Mouse (Mus musculus): Measurements from ENCODE around the gene Sdk2.

DNA sequence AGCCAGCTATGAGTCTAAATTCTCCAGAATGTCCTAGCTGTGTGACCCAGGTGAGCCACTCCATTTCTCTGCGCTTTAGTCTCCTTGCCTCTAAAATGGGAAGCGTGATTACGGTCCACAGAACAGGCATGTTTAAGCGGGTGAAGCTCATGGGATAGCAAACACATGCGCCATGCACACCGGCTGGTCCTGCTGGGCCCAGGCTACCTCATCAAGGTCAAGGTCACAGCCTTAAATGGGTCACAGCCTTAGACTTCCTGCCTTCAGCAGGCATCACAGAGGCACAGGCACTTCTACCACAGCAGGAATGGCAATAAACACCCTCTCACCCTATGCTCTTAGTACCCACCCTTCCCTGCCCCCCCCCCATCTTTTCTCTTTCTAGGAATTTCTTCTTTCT, 72.9 kb downstream of the Sdk2 start:
- TF ChIP-seq CTCF (IDR thresholded peaks at IDR 0.05; ENCODE audit: extremely low read depth, insufficient read depth, low read length) = no peak
- TF ChIP-seq POLR2A (IDR thresholded peaks at IDR 0.05; ENCODE audit: extremely low read depth, insufficient read depth, low read length) = no peak

Measured in cortical plate, adult 2 months (tissue).